Mouse (Mus musculus) liver, adult 2 months (tissue): ENCODE measurements around the gene Sart1.

Experiments
- CTCF ChIP-seq: fragments of 200-500 bp; IDR thresholded peaks from 2 replicates; pipeline ENCODE4 v1.5.1; 2011; ENCODE audit warnings: low read depth, low read length, control low read depth
- POLR2A ChIP-seq: fragments of 200-500 bp; IDR thresholded peaks from 2 replicates; pipeline ENCODE4 v1.6.1; 2011; ENCODE audit warnings: low read length, control low read depth; ENCODE audit not compliant: insufficient read depth; ENCODE audit errors: extremely low read depth

- TF ChIP-seq POLR2A (no peak), CTCF (no peak)
Measured at GRCm38 (mm10) chr19:5402293-5402692, 13.8 kb upstream of the Sart1 start, which contains the start of gene Tsga10ip.
